Mouse (Mus musculus): Measurements from ENCODE around the gene Smox. TPM values are rescaled to one million over a fixed set of nuclear protein-coding genes. Genes with fewer than 3 reads are reported as not detected.

Gene Smox
- polyA plus RNA-seq, 1 experiment, result 28.7 TPM

- Histone ChIP-seq H3K4me1 (ENCODE audit: control insufficient read depth, insufficient read depth, insufficient read length, low read length) (peaks cover 7% of the 10 kb centered on the region; the same call in 1 of the 2 replicates), H3K36me3 (ENCODE audit: control insufficient read depth, insufficient read depth, low read length) (no peaks in the 10 kb centered on the region), H3K27ac (ENCODE audit: insufficient read depth, low read depth, low read length) (peak overlapping the region; percentile 38; the same call in 1 of the 2 replicates), H3K4me3 (ENCODE audit: low read depth, low read length) (peak overlapping the region; percentile 96), H3K27me3 (ENCODE audit: control insufficient read depth, insufficient read depth, low read length) (no peaks in the 10 kb centered on the region)
- TF ChIP-seq POLR2A (IDR thresholded peaks at IDR 0.05; ENCODE audit: low read depth, low read length), result peak; percentile 26; the same call in 1 of the 2 replicates
- TF ChIP-seq CTCF (IDR thresholded peaks at IDR 0.05; ENCODE audit: extremely low read depth, insufficient read length, insufficient replicate concordance, low read depth, low read length), result no peak
- under 1% methylated on average over 90 of the region's 102 CpGs for WGBS
Measured at GRCm38 (mm10) chr2:131491707-131492595, 655 bp downstream of the Smox start.

- WGBS, result 36% methylated on average over 10 of the region's 10 CpGs
- H3K27ac ChIP-seq (ENCODE audit: insufficient read depth, low read depth, low read length), result no peak overlapping the region
Measured at GRCm38 (mm10) chr2:131492596-131493139, 1.4 kb downstream of the Smox start.

DNA sequence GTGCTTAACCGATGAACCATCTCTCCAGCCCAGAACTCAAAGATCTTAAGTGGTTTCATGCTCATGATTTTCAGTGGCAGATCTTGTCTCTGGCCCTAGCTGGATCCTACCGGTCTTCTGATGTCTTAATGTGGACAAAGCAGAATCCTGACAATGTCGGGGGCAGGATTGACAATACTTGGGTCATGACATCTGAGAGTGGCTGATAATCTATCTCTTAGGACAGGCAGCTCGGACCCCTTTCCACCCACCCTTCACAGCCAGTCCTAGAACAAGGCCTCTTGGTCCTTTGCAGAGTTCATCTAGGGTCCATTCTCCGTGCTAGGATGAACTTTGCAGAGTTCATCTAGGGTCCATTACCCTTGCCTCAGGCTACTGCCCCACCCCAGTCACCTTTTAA is 2.1 kb downstream of the Smox start:
- TF ChIP-seq POLR2A (IDR thresholded peaks at IDR 0.05; ENCODE audit: low read depth, low read length), result no peak
- TF ChIP-seq CTCF (IDR thresholded peaks at IDR 0.05; ENCODE audit: extremely low read depth, insufficient read length, insufficient replicate concordance, low read depth, low read length), result no peak
- no peaks in the 10 kb centered on the region for H3K36me3 ChIP-seq (ENCODE audit: control insufficient read depth, insufficient read depth, low read length)
- WGBS, result 85% methylated on average over 5 of the region's 5 CpGs

More at GRCm38 (mm10) chr2:131492596-131493139, 1.4 kb downstream of the Smox start:
- Histone ChIP-seq H3K4me3 (ENCODE audit: low read depth, low read length) (peak overlapping the region; percentile 96), H3K27me3 (ENCODE audit: control insufficient read depth, insufficient read depth, low read length) (no peaks in the 10 kb centered on the region), H3K36me3 (ENCODE audit: control insufficient read depth, insufficient read depth, low read length) (no peaks in the 10 kb centered on the region), H3K4me1 (ENCODE audit: control insufficient read depth, insufficient read depth, insufficient read length, low read length) (peaks cover 7% of the 10 kb centered on the region; the same call in 1 of the 2 replicates)
- TF ChIP-seq CTCF (IDR thresholded peaks at IDR 0.05; ENCODE audit: extremely low read depth, insufficient read length, insufficient replicate concordance, low read depth, low read length) (no peak), POLR2A (IDR thresholded peaks at IDR 0.05; ENCODE audit: low read depth, low read length) (no peak)

DNA sequence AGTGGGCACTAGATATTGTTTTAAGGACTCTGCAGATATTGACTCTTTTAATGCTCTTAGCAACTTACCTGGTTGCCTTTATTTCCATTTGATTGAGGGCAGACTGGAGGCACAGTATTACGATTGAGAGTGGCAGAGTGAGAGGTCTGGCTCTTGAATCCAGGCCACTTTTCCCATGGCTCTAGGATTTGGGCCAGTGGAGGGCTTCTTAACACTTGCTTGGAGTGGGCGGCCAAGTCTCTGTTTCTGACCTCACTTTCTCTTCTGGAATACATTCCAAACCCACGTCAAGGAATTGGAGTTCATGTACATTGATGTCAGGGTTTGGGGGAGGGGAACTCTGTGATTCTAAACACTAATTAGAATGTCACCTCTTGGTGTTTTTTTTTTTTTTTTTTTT is 4.0 kb downstream of the Smox start:
- no peak for TF ChIP-seq CTCF (IDR thresholded peaks at IDR 0.05; ENCODE audit: extremely low read depth, insufficient read length, insufficient replicate concordance, low read depth, low read length)
- TF ChIP-seq POLR2A (IDR thresholded peaks at IDR 0.05; ENCODE audit: low read depth, low read length), result no peak
- peaks cover 12% of the 10 kb centered on the region for H3K4me1 ChIP-seq (ENCODE audit: control insufficient read depth, insufficient read depth, insufficient read length, low read length)
- no peak overlapping the region for H3K27ac ChIP-seq (ENCODE audit: insufficient read depth, low read depth, low read length)
- H3K36me3 ChIP-seq (ENCODE audit: control insufficient read depth, insufficient read depth, low read length), result no peaks in the 10 kb centered on the region
- WGBS, result 79% methylated on average over 3 of the region's 3 CpGs
- H3K4me3 ChIP-seq (ENCODE audit: low read depth, low read length), result no peak overlapping the region
- H3K27me3 ChIP-seq (ENCODE audit: control insufficient read depth, insufficient read depth, low read length), result no peaks in the 10 kb centered on the region

More for the DNA sequence above, 2.1 kb downstream of the Smox start:
- Histone ChIP-seq H3K4me1 (ENCODE audit: control insufficient read depth, insufficient read depth, insufficient read length, low read length) (peaks cover 7% of the 10 kb centered on the region; the same call in 1 of the 2 replicates), H3K27ac (ENCODE audit: insufficient read depth, low read depth, low read length) (no peak overlapping the region), H3K27me3 (ENCODE audit: control insufficient read depth, insufficient read depth, low read length) (no peaks in the 10 kb centered on the region), H3K4me3 (ENCODE audit: low read depth, low read length) (no peak overlapping the region)

GRCm38 (mm10) chr2:131496125-131496820 is 5.0 kb downstream of the Smox start:
- Histone ChIP-seq H3K4me1 (ENCODE audit: control insufficient read depth, insufficient read depth, insufficient read length, low read length) (peaks cover 12% of the 10 kb centered on the region), H3K36me3 (ENCODE audit: control insufficient read depth, insufficient read depth, low read length) (no peaks in the 10 kb centered on the region), H3K27me3 (ENCODE audit: control insufficient read depth, insufficient read depth, low read length) (no peaks in the 10 kb centered on the region), H3K27ac (ENCODE audit: insufficient read depth, low read depth, low read length) (no peak overlapping the region), H3K4me3 (ENCODE audit: low read depth, low read length) (no peak overlapping the region)
- 30% methylated on average over 5 of the region's 5 CpGs for WGBS
- TF ChIP-seq CTCF (IDR thresholded peaks at IDR 0.05; ENCODE audit: extremely low read depth, insufficient read length, insufficient replicate concordance, low read depth, low read length) (no peak), POLR2A (IDR thresholded peaks at IDR 0.05; ENCODE audit: low read depth, low read length) (no peak)

DNA sequence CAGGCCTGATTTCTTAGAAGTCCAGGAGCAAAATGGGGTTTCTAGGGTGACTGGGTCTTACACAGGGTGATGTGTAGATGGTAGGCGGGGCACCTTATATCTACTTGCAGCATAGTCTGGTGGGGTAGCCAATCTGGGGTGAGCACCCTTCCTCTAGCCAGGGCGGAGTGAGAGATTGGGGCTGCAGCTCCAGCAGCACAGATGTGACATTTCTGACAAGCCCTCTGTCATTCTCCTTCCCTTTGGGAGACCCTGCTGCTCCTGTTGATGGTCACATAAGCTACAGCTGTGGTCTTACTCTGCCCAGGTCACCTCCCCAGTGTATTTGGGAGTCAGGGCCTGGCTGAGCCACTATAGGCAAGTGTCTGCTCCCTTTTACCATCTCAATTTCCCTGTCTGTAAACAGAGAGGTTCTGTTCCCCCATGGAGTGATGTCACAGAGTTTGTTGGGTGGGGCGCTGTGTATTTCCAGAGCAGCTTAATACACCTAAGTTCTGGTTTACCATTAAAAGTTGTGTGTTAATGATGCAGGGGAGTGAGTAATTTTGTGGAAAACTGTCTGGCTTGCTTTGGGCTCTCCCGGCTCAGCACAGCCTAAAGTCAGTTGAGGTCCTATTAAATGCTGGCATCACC is 6.0 kb downstream of the Smox start:
- H3K4me3 ChIP-seq (ENCODE audit: low read depth, low read length), result no peak overlapping the region
- peaks cover 12% of the 10 kb centered on the region for H3K4me1 ChIP-seq (ENCODE audit: control insufficient read depth, insufficient read depth, insufficient read length, low read length)
- 94% methylated on average over 4 of the region's 4 CpGs for whole genome bisulfite sequencing
- H3K27ac ChIP-seq (ENCODE audit: insufficient read depth, low read depth, low read length), result no peak overlapping the region
- no peak for TF ChIP-seq CTCF (IDR thresholded peaks at IDR 0.05; ENCODE audit: extremely low read depth, insufficient read length, insufficient replicate concordance, low read depth, low read length)
- TF ChIP-seq POLR2A (IDR thresholded peaks at IDR 0.05; ENCODE audit: low read depth, low read length), result no peak
- H3K36me3 ChIP-seq (ENCODE audit: control insufficient read depth, insufficient read depth, low read length), result no peaks in the 10 kb centered on the region
- no peaks in the 10 kb centered on the region for H3K27me3 ChIP-seq (ENCODE audit: control insufficient read depth, insufficient read depth, low read length)

Data from small intestine, adult 2 months (tissue).